Mouse (Mus musculus) myocyte (in vitro differentiated cells): Measurements from ENCODE around the gene Ralgapa2.

Experiments
- CEBPB ChIP-seq: IDR thresholded peaks from 2 replicates; pipeline ENCODE4 v1.6.1; 2011; ENCODE audit warnings: mild to moderate bottlenecking, moderate library complexity; ENCODE audit not compliant: poor library complexity, insufficient read depth, severe bottlenecking
- E2F4 ChIP-seq: IDR thresholded peaks from one replicate; pipeline ENCODE4 v1.6.1; 2011; ENCODE audit warnings: mild to moderate bottlenecking, control low read depth, moderate library complexity; ENCODE audit not compliant: insufficient read depth
- MYOD1 ChIP-seq, 3 experiments: IDR thresholded peaks; one replicate each; pipeline ENCODE4 v1.6.1; 2011; ENCODE audit warnings: control low read depth in 2 of 3, low read depth in 2 of 3, mild to moderate bottlenecking in 2 of 3, moderate library complexity in 1 of 3; ENCODE audit not compliant: insufficient read length in 2 of 3, control insufficient read depth in 1 of 3
- POLR2A ChIP-seq: IDR thresholded peaks from one replicate; pipeline ENCODE4 v1.6.1; 2011; ENCODE audit warnings: low read depth, mild to moderate bottlenecking, control low read depth, moderate library complexity; ENCODE audit not compliant: insufficient read length
- POLR2AphosphoS2 ChIP-seq: IDR thresholded peaks from one replicate; pipeline ENCODE4 v1.6.1; 2011; ENCODE audit warnings: low read depth, control low read depth; ENCODE audit not compliant: insufficient read length
- REST ChIP-seq: IDR thresholded peaks from one replicate; pipeline ENCODE4 v1.6.1; 2011; ENCODE audit warnings: mild to moderate bottlenecking, control low read depth, moderate library complexity; ENCODE audit not compliant: insufficient read depth, insufficient read length
- TCF3 ChIP-seq: IDR thresholded peaks from one replicate; pipeline ENCODE4 v1.6.1; 2011; ENCODE audit warnings: low read depth, control low read depth; ENCODE audit not compliant: insufficient read length
- USF1 ChIP-seq: IDR thresholded peaks from one replicate; pipeline ENCODE4 v1.6.1; 2011; ENCODE audit warnings: low read depth, mild to moderate bottlenecking, control low read depth, moderate library complexity

GRCm38 (mm10) chr2:146553701-146554100 is 41.6 kb upstream of the Ralgapa2 start:
- TF ChIP-seq CEBPB, result no peak
- no peak for TF ChIP-seq POLR2A
- peak in 2 of 3 experiments; percentile 73 to 84 for TF ChIP-seq MYOD1 (IDR thresholded peaks at IDR 0.05; ENCODE audit: control insufficient read depth in 1 of 3, insufficient read length in 2 of 3, low read depth in 2 of 3)
- no peak for TF ChIP-seq REST
- no peak for TF ChIP-seq POLR2AphosphoS2
- no peak for TF ChIP-seq E2F4
- no peak for TF ChIP-seq TCF3
- TF ChIP-seq USF1, result no peak
